Mouse (Mus musculus): ENCODE measurements at regions not wholly inside any gene's neighbourhood (a gene's known extent, or its start where the extent isn't known, plus 50 kb on each side); places are given as distances from the start of the nearest gene placed in this dataset.
"Not testable (repeated sequence)": the region's sequence is repeated elsewhere in the genome, so short reads cannot be mapped to it uniquely, and the experiment has no call there.

DNA sequence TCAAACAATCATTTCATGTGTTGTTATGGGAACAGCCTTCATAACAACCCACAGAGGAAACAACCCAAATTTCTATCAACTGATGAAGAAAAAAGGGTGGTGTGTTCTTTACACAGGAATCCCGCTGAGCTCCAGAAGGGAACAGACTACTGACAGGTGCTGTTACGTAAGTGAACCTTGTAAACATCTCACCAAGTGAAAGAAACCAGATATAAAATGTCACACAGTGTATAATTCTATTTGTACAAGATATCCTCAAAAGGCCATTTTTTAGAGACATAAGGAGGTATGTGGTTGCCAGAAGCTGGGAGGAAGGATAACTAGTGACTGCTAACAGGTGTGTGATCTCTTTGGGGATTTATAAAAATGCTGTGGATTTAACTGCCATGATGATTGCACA is 119.9 kb downstream of the Plod2 start:
- DNase-seq, result no peak

DNA sequence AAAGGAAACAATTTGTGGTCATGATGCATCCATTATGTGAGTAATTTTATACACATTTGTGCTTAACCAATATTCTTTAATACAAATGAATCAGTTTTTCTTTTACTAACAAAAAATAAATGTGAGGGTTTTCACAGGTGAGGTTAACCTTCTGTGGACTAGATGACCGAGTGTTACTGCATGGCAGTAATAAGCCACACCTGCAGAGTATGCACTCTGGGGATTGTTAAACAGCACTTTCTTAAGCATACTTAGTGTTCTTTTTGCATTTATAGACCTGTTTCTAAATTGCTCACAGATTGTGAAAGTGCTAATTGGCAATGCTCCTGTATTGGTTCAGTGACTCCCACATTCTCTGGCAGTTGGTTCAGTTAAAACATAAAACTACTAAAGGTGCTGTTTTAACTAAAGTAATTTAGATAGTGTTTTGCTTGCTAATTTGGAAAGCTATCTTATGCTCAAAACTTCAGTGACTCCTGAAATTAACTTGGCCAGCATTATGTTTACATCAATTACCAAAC is 125.4 kb downstream of the Plod2 start:
- no peak for DNase-seq

DNA sequence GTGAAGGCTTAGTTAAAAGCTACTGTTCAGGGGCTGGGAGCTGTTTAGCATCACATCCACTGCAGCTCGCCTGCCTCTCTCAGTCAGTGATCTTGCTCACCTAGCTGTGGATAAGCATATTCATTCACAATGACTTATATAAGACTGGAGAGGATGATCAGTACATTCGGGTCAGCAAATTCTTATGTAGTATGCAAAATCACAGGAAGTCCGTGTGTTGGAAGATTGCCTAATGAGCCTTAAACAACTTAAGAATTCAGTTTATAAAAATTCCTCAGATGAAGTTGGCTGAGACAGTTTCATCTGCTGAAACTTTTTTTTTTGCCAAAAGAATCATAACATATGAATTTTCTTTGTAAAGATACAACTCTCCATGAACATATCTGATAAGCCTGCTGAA is 129.9 kb downstream of the Plod2 start:
- DNase-seq, result no peak

GRCm38 (mm10) chr9:92694361-92695016 is 152.5 kb downstream of the Plod2 start:
- no peak for DNase-seq

GRCm38 (mm10) chr9:92697971-92698370 is 155.9 kb downstream of the Plod2 start:
- DNase-seq, result no peak

DNA sequence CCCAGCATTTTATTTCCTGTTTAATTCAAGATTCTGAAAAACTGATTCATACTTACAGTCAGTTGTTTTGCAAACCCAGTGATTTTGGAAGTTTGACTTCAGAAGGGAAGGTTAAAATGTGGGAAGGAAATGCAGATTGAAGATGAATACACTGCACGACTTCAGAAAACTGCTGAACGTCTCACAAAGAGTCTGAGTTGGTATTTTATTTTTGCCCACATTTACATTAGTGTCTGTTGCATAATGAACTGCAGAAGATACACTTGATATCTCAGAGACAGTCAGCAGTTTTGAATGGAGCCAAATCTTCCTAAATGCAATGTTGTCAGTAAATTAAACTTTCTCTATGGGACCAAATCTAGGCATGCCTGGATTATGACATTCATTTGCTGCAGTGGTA is 162.7 kb downstream of the Plod2 start:
- no peak for DNase-seq

DNA sequence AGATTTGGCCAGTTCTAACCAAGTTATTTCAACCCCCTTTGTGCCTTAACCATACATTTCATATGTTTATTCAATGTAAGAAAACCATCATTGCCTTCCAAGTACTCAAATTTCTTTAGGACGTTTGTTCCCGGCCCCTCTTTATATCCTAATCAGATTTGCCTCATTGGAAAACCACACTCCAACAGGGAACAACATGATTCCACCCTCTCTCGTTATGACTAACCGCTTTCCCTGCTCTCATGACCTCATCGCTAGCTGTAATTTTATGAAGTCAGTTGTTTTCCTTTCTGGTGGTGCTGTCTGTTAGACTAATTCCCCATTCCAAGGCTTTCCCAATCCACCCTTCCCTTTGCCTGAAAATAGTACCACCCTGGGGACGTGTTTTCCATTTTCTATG is 165.0 kb downstream of the Plod2 start:
- DNase-seq, result no peak

DNA sequence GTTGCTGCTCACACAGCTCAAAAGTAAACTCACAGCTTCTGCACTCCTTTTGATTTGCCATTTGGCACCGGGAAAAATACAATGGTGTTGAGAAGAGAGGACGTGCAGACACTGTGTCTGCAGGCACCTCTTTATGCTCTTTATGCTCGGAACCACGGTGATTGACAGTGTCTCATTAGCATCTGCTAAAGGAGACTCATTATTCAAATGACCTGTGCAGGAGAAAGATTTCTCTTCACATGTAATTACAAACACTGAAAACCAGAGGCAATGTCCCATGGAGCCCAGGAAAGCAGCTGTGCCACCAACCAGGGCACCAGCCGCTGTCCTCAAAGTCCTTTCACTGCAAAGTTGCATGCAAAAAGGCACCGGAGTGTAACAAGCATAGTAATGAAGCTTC is 175.2 kb downstream of the Plod2 start:
- no peak for DNase-seq

DNA sequence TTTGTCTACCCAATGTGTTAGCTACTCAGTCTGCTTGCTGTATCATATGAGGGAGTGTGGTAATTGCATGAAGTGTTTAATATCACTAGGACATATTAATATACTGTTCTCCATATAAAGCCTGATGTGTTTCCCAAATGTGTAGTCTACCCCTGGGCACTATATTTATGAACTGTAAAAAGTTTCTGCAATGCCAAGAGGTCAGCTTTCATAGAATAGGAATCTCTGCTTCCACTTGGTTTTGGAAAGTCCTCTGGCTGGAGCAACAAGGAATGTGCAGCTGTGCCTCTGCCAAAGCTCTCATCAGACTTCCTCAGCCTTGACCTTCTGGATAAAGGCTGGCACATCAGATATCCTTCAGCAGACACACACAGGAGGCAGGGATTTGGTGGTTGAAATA is 176.3 kb downstream of the Plod2 start:
- no peak for DNase-seq

GRCm38 (mm10) chr9:92719251-92719650 is 177.2 kb downstream of the Plod2 start:
- DNase-seq, result no peak

DNA sequence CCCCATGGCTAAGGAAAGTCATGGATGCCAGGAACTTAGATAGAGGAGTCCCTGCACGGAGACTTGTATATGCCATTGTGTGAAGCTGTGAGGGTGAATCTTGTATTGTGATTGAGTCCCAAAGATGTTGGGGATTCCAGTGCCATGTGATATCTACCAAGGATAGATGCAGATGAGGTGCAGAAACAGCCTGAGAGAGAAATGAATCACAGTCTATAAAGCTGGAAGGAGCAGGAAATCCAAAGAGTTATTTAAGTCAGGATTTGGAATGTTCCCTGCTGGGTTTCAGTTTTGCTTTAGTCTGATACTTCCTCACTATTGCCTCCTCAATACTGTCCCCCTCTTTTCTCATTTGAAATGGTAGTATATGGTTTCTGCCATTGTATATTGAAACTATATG is 186.8 kb downstream of the Plod2 start:
- DNase-seq, result no peak

GRCm38 (mm10) chr9:92731396-92731795 is 189.4 kb downstream of the Plod2 start:
- DNase-seq, result no peak

DNA sequence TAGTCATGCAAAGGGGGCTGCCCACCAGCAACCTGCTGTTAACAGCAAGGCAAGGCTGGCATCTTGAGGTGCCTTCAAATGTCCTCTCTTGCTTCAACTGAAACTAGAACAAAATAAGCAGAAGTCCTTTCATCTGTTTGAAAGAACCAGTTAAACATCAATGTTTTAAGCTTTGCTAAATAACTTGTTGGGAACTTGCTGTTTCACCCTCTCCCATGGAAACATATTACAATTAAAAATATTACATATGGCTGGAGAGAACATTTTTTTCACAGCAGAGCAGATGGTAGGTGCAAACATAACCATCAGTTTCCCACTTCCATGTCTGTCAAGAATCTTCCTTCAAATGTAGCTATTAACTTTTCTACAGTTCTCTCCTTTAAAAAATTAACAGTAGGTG is 225.5 kb downstream of the Plod2 start:
- no peak for DNase-seq

DNA sequence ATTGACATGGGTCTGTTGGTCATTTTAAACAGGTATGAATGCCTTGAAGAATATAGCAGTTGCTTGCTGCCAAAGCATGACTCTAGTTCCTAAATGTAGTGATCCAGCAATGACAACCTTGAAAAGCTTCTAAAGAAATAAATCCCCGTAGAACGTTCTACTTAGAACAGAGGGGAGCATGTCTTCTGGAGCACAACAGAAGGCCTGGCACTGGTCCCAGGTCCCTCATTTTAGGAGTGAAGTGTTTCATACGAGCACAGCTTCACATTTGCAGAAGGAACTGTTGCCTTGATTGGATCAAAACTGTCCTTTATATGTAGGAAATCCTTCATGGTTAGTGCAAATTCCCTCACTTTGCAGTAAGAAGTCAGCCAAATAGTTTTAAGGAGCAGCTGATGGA is 226.4 kb downstream of the Plod2 start:
- DNase-seq, result no peak

- peak; percentile 10 for DNase-seq
These were observed 227.5 kb downstream of the Plod2 start for GRCm38 (mm10) chr9:92769528-92769927.

DNA sequence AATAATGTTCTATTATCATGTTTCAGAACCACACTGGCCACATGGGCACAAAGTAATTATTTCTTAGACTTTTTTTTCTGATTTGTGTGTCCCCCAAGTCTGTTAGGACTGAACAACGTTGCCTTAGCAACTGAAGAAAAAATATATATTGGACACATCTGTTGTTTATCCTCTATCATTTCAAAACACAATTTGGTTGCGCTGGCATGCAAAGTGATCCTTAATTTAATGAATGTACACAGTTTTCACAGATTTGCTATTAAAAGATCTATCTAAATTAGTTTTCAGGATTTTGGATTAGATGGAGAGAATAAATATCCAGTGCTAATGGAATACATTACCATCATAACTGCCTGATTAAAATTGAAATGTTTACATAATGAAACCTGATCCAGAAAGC is 229.0 kb downstream of the Plod2 start:
- DNase-seq, result no peak

- DNase-seq, result no peak
These were observed 229.7 kb downstream of the Plod2 start for GRCm38 (mm10) chr9:92771716-92772115.

DNA sequence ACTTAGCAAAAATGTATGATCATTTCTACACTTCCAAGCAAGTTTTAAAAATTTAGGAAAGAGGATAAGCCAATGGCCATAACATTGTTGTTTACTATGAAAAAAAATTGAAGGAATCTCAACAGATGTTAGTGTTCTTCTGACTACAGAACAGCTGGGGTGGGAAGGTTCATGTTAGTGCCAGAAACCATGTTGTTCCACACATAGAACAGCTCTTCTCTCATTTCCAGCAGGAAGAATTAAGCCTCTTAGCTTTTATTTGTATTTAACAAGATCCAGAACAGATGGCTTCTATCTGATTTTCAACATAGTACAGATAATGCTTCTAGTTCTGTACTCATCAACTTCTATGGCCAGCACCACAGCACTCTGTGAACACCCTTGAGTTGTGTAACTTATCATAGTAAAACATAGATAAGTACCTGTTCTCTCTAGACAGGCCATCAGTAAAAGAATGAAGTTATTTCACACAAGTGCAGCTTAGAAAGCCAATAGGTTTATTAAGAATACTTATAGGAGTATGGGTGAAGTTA is 241.0 kb downstream of the Plod2 start:
- no peak for DNase-seq

DNA sequence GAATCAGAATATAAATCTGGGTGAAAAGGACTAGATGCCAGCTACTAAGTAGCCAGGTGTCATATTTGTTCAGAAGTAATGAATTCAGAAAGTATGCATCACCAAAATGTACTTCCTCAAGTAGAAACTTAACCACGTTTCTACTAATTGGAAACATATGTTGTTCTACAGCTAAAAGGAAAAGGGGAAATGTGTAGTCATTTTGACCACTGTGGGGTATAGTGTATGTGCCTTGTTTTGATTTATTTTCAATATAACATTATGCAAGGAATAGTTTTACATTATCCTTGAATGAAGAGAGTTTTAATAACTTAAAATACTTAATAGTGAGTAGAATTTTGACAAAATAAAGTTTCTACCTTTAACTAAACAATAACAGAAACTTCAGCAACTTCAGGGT is 257.7 kb downstream of the Plod2 start:
- no peak for DNase-seq

- no peak for DNase-seq
These were observed 267.4 kb downstream of the Plod2 start for GRCm38 (mm10) chr9:92809469-92809868.

GRCm38 (mm10) chr9:92820721-92821120 is 278.7 kb downstream of the Plod2 start:
- no peak for DNase-seq

GRCm38 (mm10) chr9:92826708-92827353 is 284.8 kb downstream of the Plod2 start:
- no peak for DNase-seq

DNA sequence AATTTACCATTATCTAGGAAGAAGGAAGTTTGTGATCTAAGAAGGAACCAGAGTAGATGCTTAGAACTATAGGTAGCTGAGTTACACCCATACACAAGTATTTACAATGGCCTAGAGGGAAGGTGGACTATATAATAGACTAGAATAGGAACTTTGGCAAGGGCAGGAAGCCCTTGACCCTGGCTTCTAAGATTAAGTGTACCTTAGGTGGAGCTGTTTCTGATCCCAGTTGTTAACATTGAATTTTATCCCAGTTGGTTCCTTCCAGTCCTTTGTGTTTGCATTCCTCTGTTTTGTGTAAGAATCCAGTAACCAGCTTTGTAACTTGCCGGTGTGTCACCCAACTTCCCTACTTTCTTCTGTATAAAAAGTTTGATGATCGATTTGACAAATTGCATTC is 294.1 kb downstream of the Plod2 start:
- not testable (repeated sequence) for DNase-seq

DNA sequence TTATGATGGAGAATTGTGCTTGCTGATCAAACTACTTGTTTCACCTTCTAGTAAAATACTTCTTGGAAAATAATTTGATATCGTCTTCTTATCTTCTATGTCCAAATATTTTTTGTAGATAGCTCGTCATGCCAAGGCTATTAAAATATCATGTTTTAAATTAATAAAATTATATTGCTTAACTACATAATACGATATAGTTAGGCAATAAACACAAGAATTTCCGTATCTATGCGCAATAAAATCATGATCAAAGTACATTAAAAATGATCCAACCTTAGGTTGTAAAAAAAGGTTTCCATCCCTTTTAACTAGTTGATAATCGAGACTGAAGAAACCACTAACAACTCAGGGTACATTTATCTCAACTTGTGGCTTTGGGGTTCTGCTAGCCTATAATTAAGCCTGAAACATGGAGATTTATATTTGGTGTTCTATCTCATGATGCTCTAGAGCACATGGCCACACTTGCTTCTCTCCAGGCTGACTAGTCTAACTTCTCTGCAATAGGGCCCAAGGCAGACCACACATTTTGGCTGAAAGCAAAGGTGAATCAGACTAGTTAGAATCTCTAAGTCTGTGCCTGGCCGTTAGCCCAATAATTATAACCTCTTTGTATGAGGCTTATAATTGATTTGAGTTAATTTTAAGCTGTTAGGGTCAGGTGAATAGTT is 314.5 kb downstream of the Plod2 start:
- no peak for DNase-seq
